Mouse (Mus musculus) kidney, adult 2 months (tissue): ENCODE measurements around the gene Cpe.

Source experiments
- CTCF ChIP-seq: fragments of 200-500 bp; conservative IDR thresholded peaks from 2 replicates; pipeline ENCODE4 v1.5.1; 2011; ENCODE audit warnings: low read depth, mild to moderate bottlenecking, control low read depth, low read length, moderate library complexity, mixed read lengths; ENCODE audit not compliant: insufficient read depth, insufficient read length
- POLR2A ChIP-seq: fragments of 200-500 bp; IDR thresholded peaks from one replicate; pipeline ENCODE4 v1.6.1; 2011; ENCODE audit warnings: low read depth, low read length, control low read depth

- TF ChIP-seq POLR2A, result no peak
- no peak for TF ChIP-seq CTCF
Measured at GRCm38 (mm10) chr8:64606015-64606414, 86.8 kb downstream of the Cpe start.
